Mouse (Mus musculus): ENCODE results near the gene Jagn1.

The Jagn1 gene

DNA sequence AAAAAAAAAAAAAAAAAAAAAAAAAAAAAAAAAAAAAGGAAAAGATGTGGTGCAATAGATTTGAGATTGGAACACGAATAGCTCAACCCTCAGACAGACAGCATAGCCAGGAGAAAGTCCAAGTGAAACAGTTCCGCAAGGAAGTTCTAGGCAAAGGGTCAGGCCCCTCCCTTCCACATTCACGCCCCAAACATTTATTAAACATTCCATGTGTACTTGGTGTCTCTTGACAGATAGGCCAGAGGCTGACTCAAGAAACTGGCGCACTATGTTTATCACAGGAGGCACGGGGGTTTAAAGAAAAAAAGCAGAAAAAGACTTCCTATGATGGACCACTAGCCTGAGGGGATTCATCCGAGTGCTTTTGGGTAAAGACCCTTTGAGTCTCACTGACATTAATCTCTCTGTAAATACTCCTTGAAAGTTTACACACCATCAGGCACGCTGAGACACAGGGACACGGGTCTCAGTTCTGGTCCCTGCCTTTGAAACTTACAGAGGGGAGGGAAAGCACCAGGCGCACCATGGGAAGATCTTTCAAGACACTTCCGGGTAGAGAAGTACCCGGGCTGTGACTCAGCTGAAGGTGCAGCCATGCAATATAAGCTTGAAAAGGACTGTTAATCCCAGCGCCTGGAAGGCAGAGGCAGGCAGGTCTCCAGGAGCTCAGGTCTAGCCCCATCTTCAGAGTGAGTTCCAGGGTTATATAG is 3.5 kb upstream of the Jagn1 start:
- Histone ChIP-seq H3K4me1 (replicated peaks; ENCODE audit: low read depth, low read length) (peaks cover 20% of the 10 kb centered on the region), H3K9me3 (ENCODE audit: low read length) (no peaks in the 10 kb centered on the region), H3K36me3 (ENCODE audit: insufficient read depth, low read length) (no peaks in the 10 kb centered on the region; the same call in 1 of the 2 replicates), H3K27me3 (ENCODE audit: insufficient read depth, low read length) (peaks cover 13% of the 10 kb centered on the region), H3K4me3 (replicated peaks; ENCODE audit: low read length) (no peak overlapping the region)
- TF ChIP-seq NANOG (IDR thresholded peaks at IDR 0.05; ENCODE audit: borderline replicate concordance, low read length) (no peak), CTCF (conservative IDR thresholded peaks at IDR 0.05; ENCODE audit: low read length) (no peak), POU5F1 (IDR thresholded peaks at IDR 0.05; ENCODE audit: borderline replicate concordance, low read length) (no peak)

DNA sequence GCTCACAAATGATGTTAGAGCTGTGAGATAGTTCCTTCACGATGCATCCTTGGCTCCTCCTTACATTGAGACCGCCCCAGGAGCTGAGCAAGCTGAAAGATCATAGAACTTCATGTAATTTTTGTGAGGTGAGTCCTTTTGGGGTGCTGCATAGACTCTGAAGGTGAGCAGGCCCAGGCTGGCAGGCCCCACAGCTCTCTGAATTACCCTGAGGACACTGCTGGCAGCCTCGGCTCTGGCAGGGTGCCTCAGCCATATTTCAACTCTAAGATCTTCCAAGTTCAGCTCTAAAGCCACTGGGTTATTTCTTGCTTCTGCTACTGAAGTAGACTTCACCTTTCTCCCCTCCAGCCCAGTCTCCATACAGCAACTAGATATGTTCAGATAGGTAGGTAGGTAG is 1.7 kb upstream of the Jagn1 start:
- H3K36me3 ChIP-seq (ENCODE audit: insufficient read depth, low read length), result peaks cover 13% of the 10 kb centered on the region
- H3K27me3 ChIP-seq (ENCODE audit: insufficient read depth, low read length), result peaks cover 2% of the 10 kb centered on the region; the same call in 1 of the 2 replicates
- H3K4me3 ChIP-seq (replicated peaks; ENCODE audit: low read length), result no peak overlapping the region
- TF ChIP-seq NANOG (IDR thresholded peaks at IDR 0.05; ENCODE audit: borderline replicate concordance, low read length) (no peak), POU5F1 (IDR thresholded peaks at IDR 0.05; ENCODE audit: borderline replicate concordance, low read length) (no peak)
- H3K9me3 ChIP-seq (ENCODE audit: low read length), result no peaks in the 10 kb centered on the region
- H3K4me1 ChIP-seq (replicated peaks; ENCODE audit: low read depth, low read length), result peaks cover 35% of the 10 kb centered on the region

DNA sequence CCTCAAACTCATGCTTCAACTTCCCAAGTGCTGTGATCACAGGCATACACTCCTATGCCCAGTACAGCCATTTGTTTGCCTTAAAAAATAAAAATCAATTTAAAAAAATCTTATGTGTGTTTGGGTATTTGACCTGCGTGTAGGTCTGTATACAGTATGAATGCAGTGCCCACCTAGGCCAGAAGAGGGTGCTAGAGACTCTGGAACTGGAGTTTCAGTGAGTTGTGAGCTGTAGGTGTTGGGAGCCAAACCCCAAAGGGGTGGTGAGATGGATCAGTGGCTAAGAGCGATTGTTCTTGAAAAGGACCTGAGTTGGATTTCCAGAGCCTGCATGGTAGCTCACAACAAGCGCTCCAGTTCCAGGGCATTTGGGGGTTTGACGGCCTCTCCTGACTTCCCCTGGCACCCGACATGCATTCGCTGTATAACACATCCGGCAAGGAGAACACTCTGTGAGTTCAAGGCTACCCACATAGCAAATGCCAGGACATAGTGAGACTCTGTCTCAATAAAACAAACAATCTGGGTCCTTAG is 1.2 kb upstream of the Jagn1 start:
- Histone ChIP-seq H3K9me3 (ENCODE audit: low read length) (no peaks in the 10 kb centered on the region), H3K4me1 (replicated peaks; ENCODE audit: low read depth, low read length) (peaks cover 36% of the 10 kb centered on the region), H3K27me3 (ENCODE audit: insufficient read depth, low read length) (no peaks in the 10 kb centered on the region), H3K4me3 (replicated peaks; ENCODE audit: low read length) (no peak overlapping the region), H3K36me3 (ENCODE audit: insufficient read depth, low read length) (peaks cover 18% of the 10 kb centered on the region)
- TF ChIP-seq POU5F1 (IDR thresholded peaks at IDR 0.05; ENCODE audit: borderline replicate concordance, low read length) (no peak), CTCF (conservative IDR thresholded peaks at IDR 0.05; ENCODE audit: low read length) (peak; percentile 94)

DNA sequence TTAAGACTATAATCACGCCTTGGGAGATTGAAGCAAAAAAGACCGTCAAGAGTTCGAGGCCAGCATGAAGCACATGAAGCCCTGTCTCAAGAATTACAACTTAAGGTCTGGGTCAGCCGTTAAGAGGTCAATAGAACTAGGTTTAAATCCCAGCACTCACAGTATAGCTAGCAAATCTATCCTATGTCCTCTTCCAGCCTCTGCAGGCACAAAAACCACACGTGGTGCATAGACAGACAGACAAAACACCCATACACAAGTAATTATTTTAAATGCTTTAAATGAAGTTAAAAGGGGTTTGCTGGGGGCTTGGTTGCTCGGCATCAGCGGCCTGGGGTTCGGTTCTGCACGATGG is 305 bp upstream of the Jagn1 start:
- Histone ChIP-seq H3K27me3 (ENCODE audit: insufficient read depth, low read length) (no peaks in the 10 kb centered on the region), H3K36me3 (ENCODE audit: insufficient read depth, low read length) (peaks cover 27% of the 10 kb centered on the region), H3K4me3 (replicated peaks; ENCODE audit: low read length) (peak overlapping the region; percentile 95), H3K9me3 (ENCODE audit: low read length) (no peaks in the 10 kb centered on the region), H3K4me1 (replicated peaks; ENCODE audit: low read depth, low read length) (peaks cover 43% of the 10 kb centered on the region)
- TF ChIP-seq CTCF (conservative IDR thresholded peaks at IDR 0.05; ENCODE audit: low read length) (no peak), NANOG (IDR thresholded peaks at IDR 0.05; ENCODE audit: borderline replicate concordance, low read length) (no peak), POU5F1 (IDR thresholded peaks at IDR 0.05; ENCODE audit: borderline replicate concordance, low read length) (no peak)

DNA sequence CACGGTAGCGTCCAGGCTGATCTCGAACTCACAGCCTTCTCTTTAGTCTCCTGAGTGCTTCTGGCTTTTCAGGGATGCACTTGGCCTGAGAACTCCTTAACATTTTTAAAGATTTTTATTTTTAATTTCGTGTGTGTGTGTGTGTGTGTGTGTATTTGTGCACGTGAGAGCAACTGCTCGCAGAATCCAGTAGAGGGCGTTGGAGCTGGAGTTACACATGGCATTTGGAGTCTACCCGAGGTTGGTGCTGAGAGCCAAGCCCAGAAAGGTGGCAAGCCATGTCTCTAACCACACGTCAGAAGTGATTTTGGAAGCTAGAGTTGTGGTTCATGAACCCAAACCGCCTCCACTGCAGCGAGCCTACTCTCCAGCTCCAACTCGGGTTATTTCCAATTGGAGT is 722 bp downstream of the Jagn1 start:
- peak; percentile 59 for TF ChIP-seq CTCF (conservative IDR thresholded peaks at IDR 0.05; ENCODE audit: low read length)
- TF ChIP-seq NANOG (IDR thresholded peaks at IDR 0.05; ENCODE audit: borderline replicate concordance, low read length), result no peak
- no peak for TF ChIP-seq POU5F1 (IDR thresholded peaks at IDR 0.05; ENCODE audit: borderline replicate concordance, low read length)
- Histone ChIP-seq H3K4me1 (replicated peaks; ENCODE audit: low read depth, low read length) (peaks cover 48% of the 10 kb centered on the region), H3K9me3 (ENCODE audit: low read length) (no peaks in the 10 kb centered on the region), H3K4me3 (replicated peaks; ENCODE audit: low read length) (peak overlapping the region; percentile 95), H3K36me3 (ENCODE audit: insufficient read depth, low read length) (peaks cover 37% of the 10 kb centered on the region), H3K27me3 (ENCODE audit: insufficient read depth, low read length) (no peaks in the 10 kb centered on the region)

DNA sequence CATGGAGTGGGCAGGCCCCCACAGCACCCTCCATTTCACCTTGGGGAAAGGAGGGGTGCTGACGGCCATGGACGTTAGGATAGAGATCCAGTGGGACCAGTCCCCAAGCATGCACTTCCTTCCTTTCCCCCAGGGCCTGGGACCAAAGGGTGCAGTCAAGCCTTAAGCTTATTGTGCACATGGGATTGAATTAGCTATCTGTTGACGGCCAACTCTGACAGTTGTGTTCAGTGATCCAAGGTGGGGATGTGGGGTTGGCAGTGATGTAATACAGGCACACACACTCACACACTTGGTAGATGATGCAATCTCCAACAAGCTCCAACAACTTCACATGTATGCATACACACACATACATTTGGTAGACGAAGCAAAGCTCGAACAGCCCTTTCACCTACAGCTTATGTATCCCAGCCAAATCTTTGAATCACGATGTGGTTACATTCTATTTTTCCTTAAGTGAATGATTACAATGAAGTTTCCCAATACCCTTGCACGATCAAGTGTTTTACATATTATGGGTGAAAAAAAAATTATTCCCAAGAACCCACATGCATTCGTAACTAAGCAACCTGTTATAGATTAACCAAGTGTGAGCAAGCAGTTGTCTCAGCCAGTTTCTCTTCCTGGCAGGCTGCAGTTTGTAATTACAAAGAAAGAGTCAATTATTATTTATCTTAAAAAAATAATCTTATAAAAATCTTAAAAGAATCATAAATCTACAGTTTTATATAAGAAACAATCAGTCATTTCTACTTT is 2.0 kb downstream of the Jagn1 start:
- no peak overlapping the region for H3K4me3 ChIP-seq (replicated peaks; ENCODE audit: low read length)
- no peaks in the 10 kb centered on the region for H3K27me3 ChIP-seq (ENCODE audit: insufficient read depth, low read length)
- H3K36me3 ChIP-seq (ENCODE audit: insufficient read depth, low read length), result peaks cover 48% of the 10 kb centered on the region
- no peaks in the 10 kb centered on the region for H3K9me3 ChIP-seq (ENCODE audit: low read length)
- H3K4me1 ChIP-seq (replicated peaks; ENCODE audit: low read depth, low read length), result peaks cover 48% of the 10 kb centered on the region
- TF ChIP-seq CTCF (conservative IDR thresholded peaks at IDR 0.05; ENCODE audit: low read length) (no peak), POU5F1 (IDR thresholded peaks at IDR 0.05; ENCODE audit: borderline replicate concordance, low read length) (no peak), NANOG (IDR thresholded peaks at IDR 0.05; ENCODE audit: borderline replicate concordance, low read length) (no peak)

DNA sequence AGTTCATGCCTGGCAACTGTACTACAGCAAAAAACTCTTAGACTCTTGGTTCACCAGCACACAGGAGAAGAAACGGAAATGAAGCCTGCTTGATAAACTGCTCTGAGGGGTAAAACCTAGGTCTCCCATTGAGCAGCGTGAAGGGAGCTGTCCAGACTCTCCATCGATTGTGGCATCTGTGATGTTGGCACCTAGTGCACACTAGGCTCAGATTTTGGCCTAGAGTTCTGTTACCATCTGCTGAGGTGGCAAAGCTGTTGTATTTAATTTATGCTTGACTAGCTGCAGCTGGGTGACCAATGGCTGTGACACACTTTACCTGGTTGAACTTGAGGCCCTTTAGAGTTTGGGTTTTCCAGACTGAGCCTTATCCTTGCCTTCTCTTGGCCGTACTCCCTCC is 5.3 kb downstream of the Jagn1 start:
- TF ChIP-seq NANOG (IDR thresholded peaks at IDR 0.05; ENCODE audit: borderline replicate concordance, low read length), result no peak
- TF ChIP-seq POU5F1 (IDR thresholded peaks at IDR 0.05; ENCODE audit: borderline replicate concordance, low read length), result no peak
- no peak for TF ChIP-seq CTCF (conservative IDR thresholded peaks at IDR 0.05; ENCODE audit: low read length)
- peaks cover 48% of the 10 kb centered on the region for H3K36me3 ChIP-seq (ENCODE audit: insufficient read depth, low read length)
- H3K9me3 ChIP-seq (ENCODE audit: low read length), result no peaks in the 10 kb centered on the region
- H3K4me3 ChIP-seq (replicated peaks; ENCODE audit: low read length), result no peak overlapping the region
- H3K27me3 ChIP-seq (ENCODE audit: insufficient read depth, low read length), result peaks cover 5% of the 10 kb centered on the region; the same call in 1 of the 2 replicates
- H3K4me1 ChIP-seq (replicated peaks; ENCODE audit: low read depth, low read length), result peaks cover 38% of the 10 kb centered on the region

DNA sequence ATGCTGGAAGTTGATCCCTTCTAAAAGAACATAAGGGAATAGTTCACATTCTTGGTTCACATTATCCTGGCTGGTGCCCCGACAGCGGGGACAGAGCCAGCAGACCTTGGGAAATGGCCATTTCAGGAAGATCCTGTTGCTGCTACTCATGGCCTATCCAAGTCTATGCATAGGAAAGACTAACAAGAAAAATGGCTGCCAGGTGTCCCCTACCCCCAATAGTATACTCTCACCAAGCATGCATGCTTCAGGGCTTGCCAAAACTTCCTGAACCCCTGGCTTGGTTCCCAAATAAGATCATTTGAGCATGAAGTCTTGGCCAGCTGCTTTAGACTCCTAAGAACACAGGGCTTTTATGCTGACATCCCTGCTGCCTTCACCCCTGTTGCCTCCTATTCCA is 9.5 kb downstream of the Jagn1 start:
- H3K4me1 ChIP-seq (replicated peaks; ENCODE audit: low read depth, low read length), result peaks cover 11% of the 10 kb centered on the region; the same call in 1 of the 2 replicates
- no peaks in the 10 kb centered on the region for H3K9me3 ChIP-seq (ENCODE audit: low read length)
- peaks cover 24% of the 10 kb centered on the region for H3K36me3 ChIP-seq (ENCODE audit: insufficient read depth, low read length)
- peaks cover 12% of the 10 kb centered on the region; the same call in 1 of the 2 replicates for H3K27me3 ChIP-seq (ENCODE audit: insufficient read depth, low read length)
- H3K4me3 ChIP-seq (replicated peaks; ENCODE audit: low read length), result no peak overlapping the region
- TF ChIP-seq NANOG (IDR thresholded peaks at IDR 0.05; ENCODE audit: borderline replicate concordance, low read length), result no peak
- TF ChIP-seq CTCF (conservative IDR thresholded peaks at IDR 0.05; ENCODE audit: low read length), result no peak
- no peak for TF ChIP-seq POU5F1 (IDR thresholded peaks at IDR 0.05; ENCODE audit: borderline replicate concordance, low read length)
